Mouse (Mus musculus) E14TG2a.4 (cell line): Measurements from ENCODE around the gene Exosc10.

Source experiments
- CTCF ChIP-seq: conservative IDR thresholded peaks from 2 replicates; pipeline ENCODE4 v1.5.1; 2014; ENCODE audit warnings: low read length
- POU5F1 ChIP-seq: IDR thresholded peaks from 2 replicates; pipeline ENCODE4 v1.6.1; 2014; ENCODE audit warnings: low read length, borderline replicate concordance

- TF ChIP-seq CTCF: no peak
- TF ChIP-seq POU5F1: no peak
Measured at GRCm38 (mm10) chr4:148622485-148622884, 64.3 kb downstream of the Exosc10 start.
